Mouse (Mus musculus) limb, embryonic 10.5 days (tissue): ENCODE measurements around the gene Ndufaf3. TPM values are rescaled to one million over a fixed set of nuclear protein-coding genes. Genes with fewer than 3 reads are reported as not detected.
"Not testable (repeated sequence)": the region's sequence is repeated elsewhere in the genome, so short reads cannot be mapped to it uniquely, and the experiment has no call there.

Experiments used
- DNase-seq: peaks from one replicate; pipeline ENCODE4 v3.0.0-alpha.2; 2017; ENCODE audit warnings: low spot score
- H3K27ac ChIP-seq: fragments of 300-500 bp; sonication (generic); 2 replicates; pipeline ENCODE4 v1.5.1; 2016; ENCODE audit warnings: mild to moderate bottlenecking
- H3K27me3 ChIP-seq: fragments of 300-500 bp; sonication (generic); 2 replicates; pipeline ENCODE4 v1.6.1; 2016; ENCODE audit warnings: low read depth, mild to moderate bottlenecking; ENCODE audit not compliant: poor library complexity, severe bottlenecking
- H3K36me3 ChIP-seq: fragments of 300-500 bp; sonication (generic); 2 replicates; pipeline ENCODE4 v1.6.1; 2016; ENCODE audit warnings: mild to moderate bottlenecking, moderate library complexity
- H3K4me1 ChIP-seq: fragments of 300-500 bp; sonication (generic); 2 replicates; pipeline ENCODE4 v1.6.1; 2016
- H3K4me3 ChIP-seq: fragments of 300-500 bp; sonication (generic); 2 replicates; pipeline ENCODE4 v1.5.1; 2016; ENCODE audit warnings: mild to moderate bottlenecking, moderate library complexity
- H3K9me3 ChIP-seq: fragments of 300-500 bp; sonication (generic); replicated peaks from 2 replicates; pipeline ENCODE4 v1.6.1; 2016; ENCODE audit warnings: mild to moderate bottlenecking
- WGBS: fragments of 180-500 bp; shearing (Covaris S2); methylation state at CpG from one replicate; pipeline ENCODE4 v1.1.7; 2016; 5-methylcytosine and 5-hydroxymethylcytosine counted together
- polyA plus RNA-seq: library from polyadenylated mRNA; unstranded; fragments of >200 nt; fragmentation: Nextera tagmentation; extraction: Ambion mirVana; gene quantifications from 2 replicates; pipeline ENCODE4 v1.2.1, GENCODE M21; 2016

Ndufaf3 gene
- 46.2 and 49.3 TPM in 2 replicates for polyA plus RNA-seq

GRCm38 (mm10) chr9:108566815-108567776 is at the start of gene Ndufaf3:
Ndufaf3 (minus strand) TSS chr9:108567434.
- Histone ChIP-seq H3K36me3 (peaks cover 63% of the 10 kb centered on the region), H3K9me3 (no peaks in the 10 kb centered on the region), H3K4me1 (peaks cover 51% of the 10 kb centered on the region), H3K27ac (peak within 1 kb of the TSS; percentile 91), H3K27me3 (no peaks in the 10 kb centered on the region), H3K4me3 (peak within 1 kb of the TSS; percentile 62)
- peak; percentile 95 for DNase-seq
- WGBS = under 1% methylated on average over 73 of the region's 73 CpGs

DNA sequence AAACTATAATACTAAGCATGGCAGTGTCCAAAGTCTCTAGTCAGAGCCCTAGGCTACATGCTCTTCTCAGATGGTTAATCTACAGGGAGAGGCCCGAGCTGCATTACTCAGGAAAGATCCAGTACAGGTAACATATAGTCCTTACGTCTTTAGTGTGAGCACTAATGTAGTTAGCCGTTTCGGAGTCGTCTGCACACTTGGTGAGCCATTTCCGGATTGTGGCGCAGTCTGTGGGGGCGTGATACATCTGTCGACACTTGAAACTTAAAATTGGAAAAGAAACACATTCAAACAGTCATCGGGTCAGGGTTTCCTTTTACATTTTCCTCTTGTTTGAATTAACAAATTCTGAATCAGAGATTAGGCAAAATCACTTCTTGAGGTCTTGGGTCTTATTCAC is 44.3 kb upstream of the Ndufaf3 start:
- no peaks in the 10 kb centered on the region for H3K4me1 ChIP-seq
- no peaks in the 10 kb centered on the region for H3K9me3 ChIP-seq
- H3K36me3 ChIP-seq = peaks cover 100% of the 10 kb centered on the region
- no peak overlapping the region for H3K4me3 ChIP-seq
- no peak for DNase-seq
- no peaks in the 10 kb centered on the region for H3K27me3 ChIP-seq
- 95% methylated on average over 10 of the region's 10 CpGs for WGBS
- H3K27ac ChIP-seq = no peak overlapping the region

DNA sequence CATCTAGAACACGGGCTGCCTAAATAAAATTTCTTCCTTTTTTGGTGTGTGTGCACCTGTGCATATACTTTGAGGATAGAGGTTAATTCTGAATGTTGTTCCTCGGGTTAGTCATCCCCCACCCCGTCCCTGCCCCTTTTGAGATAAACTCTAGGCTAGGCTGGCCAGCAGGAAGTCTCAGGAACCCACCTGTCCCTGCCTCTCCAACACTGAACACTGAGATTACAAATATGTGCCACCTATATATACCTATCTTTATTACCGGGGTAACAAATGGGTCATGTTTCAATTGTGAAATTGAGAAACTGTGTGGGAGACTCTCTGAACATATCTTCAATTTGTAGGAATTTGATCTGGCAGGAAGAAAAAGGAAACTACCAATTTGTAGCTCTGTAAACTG is 41.7 kb upstream of the Ndufaf3 start:
- Histone ChIP-seq H3K36me3 (peaks cover 99% of the 10 kb centered on the region), H3K9me3 (no peaks in the 10 kb centered on the region), H3K4me1 (peaks cover 12% of the 10 kb centered on the region), H3K27ac (no peak overlapping the region), H3K4me3 (no peak overlapping the region), H3K27me3 (no peaks in the 10 kb centered on the region)
- no peak for DNase-seq
- 95% methylated on average over 4 of the region's 4 CpGs for WGBS

DNA sequence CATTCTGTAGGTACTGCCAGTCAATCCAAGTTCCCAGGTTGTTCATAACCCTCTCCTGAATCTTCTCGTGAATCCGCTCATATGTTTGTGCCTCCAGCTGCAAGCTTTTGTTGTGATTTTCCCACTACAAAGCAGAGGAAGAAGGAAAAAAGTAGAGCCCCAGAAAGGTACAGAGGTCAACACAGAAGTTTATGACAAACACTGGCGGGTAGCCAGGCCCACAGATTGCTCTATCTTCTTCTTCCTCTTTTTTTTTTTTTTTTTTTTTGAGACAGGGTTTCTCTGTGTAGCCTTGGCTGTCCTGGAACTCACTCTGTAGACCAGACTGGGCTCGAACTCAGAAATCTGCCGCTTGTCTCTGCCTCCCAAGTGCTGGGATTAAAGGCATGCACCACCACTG is 40.7 kb upstream of the Ndufaf3 start:
- not testable (repeated sequence) for H3K27ac ChIP-seq, DNase-seq, H3K9me3 ChIP-seq, H3K27me3 ChIP-seq, H3K4me3 ChIP-seq
- Histone ChIP-seq H3K36me3 (peaks cover 99% of the 10 kb centered on the region), H3K4me1 (peaks cover 12% of the 10 kb centered on the region)
- WGBS = 90% methylated on average over 5 of the region's 5 CpGs

DNA sequence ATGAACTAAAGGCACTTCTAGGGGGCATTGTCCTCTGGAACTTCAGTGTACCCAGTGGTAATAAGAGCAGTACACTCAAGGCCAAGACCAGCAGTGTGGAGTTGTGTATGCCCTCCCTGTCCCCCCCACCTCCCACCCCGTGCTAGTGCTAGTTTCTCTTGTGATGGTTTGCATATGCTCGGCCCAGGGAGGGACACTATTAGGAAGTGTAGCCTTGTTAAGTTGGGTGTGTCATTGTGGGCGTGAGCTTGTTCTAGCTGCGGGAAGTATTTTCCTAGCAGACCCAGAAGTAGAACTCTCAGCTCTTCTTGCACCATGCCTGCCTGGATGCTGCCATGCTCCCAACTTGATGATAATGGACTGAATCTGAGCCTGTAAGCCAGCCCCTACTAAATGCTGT is 34.8 kb upstream of the Ndufaf3 start:
- Histone ChIP-seq H3K4me1 (peaks cover 23% of the 10 kb centered on the region), H3K27me3 (peaks cover 3% of the 10 kb centered on the region; the same call in 1 of the 2 replicates), H3K27ac (no peak overlapping the region), H3K4me3 (no peak overlapping the region), H3K36me3 (peaks cover 53% of the 10 kb centered on the region), H3K9me3 (no peaks in the 10 kb centered on the region)
- DNase-seq = no peak
- WGBS = 82% methylated on average over 4 of the region's 4 CpGs

GRCm38 (mm10) chr9:108600011-108600410 is 32.8 kb upstream of the Ndufaf3 start:
- no peak for DNase-seq
- Histone ChIP-seq H3K9me3 (no peaks in the 10 kb centered on the region), H3K4me3 (no peak overlapping the region), H3K36me3 (peaks cover 35% of the 10 kb centered on the region), H3K4me1 (peaks cover 26% of the 10 kb centered on the region), H3K27me3 (peaks cover 13% of the 10 kb centered on the region), H3K27ac (no peak overlapping the region)
- WGBS = 66% methylated on average over 2 of the region's 2 CpGs

- H3K27me3 ChIP-seq = peaks cover 13% of the 10 kb centered on the region
- 78% methylated on average over 4 of the region's 4 CpGs for WGBS
- peaks cover 17% of the 10 kb centered on the region for H3K4me1 ChIP-seq
- H3K9me3 ChIP-seq = no peaks in the 10 kb centered on the region
- H3K36me3 ChIP-seq = peaks cover 25% of the 10 kb centered on the region
- no peak overlapping the region for H3K4me3 ChIP-seq
- no peak for DNase-seq
- H3K27ac ChIP-seq = no peak overlapping the region
Observed at GRCm38 (mm10) chr9:108599021-108599566, 31.9 kb upstream of the Ndufaf3 start.

GRCm38 (mm10) chr9:108596998-108597764 is 29.9 kb upstream of the Ndufaf3 start, which contains the start of gene P4htm:
P4htm (minus strand) TSS chr9:108597667.
- H3K4me3 ChIP-seq = peak within 1 kb of the TSS; percentile 84
- H3K27ac ChIP-seq = peak within 1 kb of the TSS; percentile 82
- peaks cover 13% of the 10 kb centered on the region for H3K27me3 ChIP-seq
- DNase-seq = peak; percentile 76
- H3K36me3 ChIP-seq = peaks cover 6% of the 10 kb centered on the region; the same call in 1 of the 2 replicates
- no peaks in the 10 kb centered on the region for H3K9me3 ChIP-seq
- peaks cover 15% of the 10 kb centered on the region for H3K4me1 ChIP-seq
- WGBS = 2% methylated on average over 69 of the region's 69 CpGs

DNA sequence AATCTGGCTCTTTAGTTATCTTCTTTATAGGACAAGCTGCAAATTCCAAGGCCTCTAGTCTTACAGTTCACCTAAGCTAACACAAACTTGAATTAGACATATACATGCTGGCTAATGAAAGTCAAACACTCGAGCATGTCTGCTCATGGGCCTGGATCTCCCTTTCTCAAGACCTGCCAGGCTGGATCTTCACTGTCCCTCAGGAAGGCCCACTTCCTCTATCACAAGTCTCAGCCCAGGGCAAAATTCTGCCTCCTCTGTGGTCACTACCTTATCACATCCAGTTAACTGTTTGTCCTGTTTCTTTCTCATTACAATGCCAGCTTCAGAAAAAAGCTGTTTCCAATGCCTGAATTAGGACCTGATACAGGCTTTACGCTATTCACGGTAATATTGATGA is 27.1 kb upstream of the Ndufaf3 start:
- peaks cover 13% of the 10 kb centered on the region for H3K27me3 ChIP-seq
- H3K4me3 ChIP-seq = no peak overlapping the region
- 88% methylated on average over 3 of the region's 3 CpGs for WGBS
- no peaks in the 10 kb centered on the region for H3K9me3 ChIP-seq
- DNase-seq = no peak
- peaks cover 21% of the 10 kb centered on the region for H3K4me1 ChIP-seq
- no peaks in the 10 kb centered on the region for H3K36me3 ChIP-seq
- H3K27ac ChIP-seq = no peak overlapping the region

DNA sequence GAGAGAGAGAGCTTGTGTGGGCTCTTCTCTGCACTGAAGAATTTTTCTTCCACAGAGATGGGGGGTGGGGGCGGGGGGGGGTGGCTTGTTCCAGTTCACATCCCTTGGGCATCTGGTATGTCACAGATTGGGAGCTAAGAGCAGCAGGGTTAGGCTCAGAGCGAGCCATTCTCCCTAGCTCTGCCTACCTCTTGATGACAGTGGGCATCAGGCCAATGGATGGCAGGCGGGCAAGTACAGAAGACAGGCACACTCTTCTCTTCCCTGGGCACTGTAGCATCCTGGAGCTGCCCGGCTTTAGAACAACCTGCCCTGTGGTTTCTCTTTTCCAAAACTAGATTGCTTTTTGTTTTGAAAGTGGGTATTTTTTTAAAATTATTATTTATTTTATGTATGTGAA is 24.2 kb upstream of the Ndufaf3 start:
- peaks cover 35% of the 10 kb centered on the region for H3K4me1 ChIP-seq

DNA sequence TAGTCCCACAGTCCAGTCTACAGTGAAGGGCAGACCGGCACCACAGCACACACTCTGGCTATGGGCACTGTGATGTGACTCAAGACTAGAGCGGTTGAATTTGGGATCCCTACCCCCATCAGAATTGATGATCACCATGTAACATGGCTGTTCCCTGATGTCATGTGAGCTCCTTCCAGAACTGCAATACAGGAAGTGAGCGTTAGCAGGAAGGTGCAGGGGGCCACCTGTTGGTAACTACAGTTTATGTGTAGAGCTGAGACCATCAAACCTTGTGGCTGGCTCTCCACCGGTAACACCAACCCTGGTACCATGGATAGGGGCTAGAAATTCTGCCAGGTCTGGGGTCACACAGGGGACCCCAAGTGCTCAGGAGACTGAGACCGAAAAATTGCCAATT is 22.0 kb upstream of the Ndufaf3 start:
- no peak for DNase-seq
- H3K36me3 ChIP-seq = no peaks in the 10 kb centered on the region
- H3K27me3 ChIP-seq = no peaks in the 10 kb centered on the region
- H3K27ac ChIP-seq = peak overlapping the region; percentile 50; the same call in 1 of the 2 replicates
- WGBS = 79% methylated on average over 5 of the region's 5 CpGs
- H3K4me1 ChIP-seq = peaks cover 36% of the 10 kb centered on the region
- no peaks in the 10 kb centered on the region for H3K9me3 ChIP-seq
- no peak overlapping the region for H3K4me3 ChIP-seq

More for the DNA sequence above, 24.2 kb upstream of the Ndufaf3 start:
- no peak overlapping the region for H3K27ac ChIP-seq
- H3K27me3 ChIP-seq = peaks cover 6% of the 10 kb centered on the region; the same call in 1 of the 2 replicates
- H3K4me3 ChIP-seq = no peak overlapping the region
- WGBS = 94% methylated on average over 4 of the region's 4 CpGs
- H3K9me3 ChIP-seq = no peaks in the 10 kb centered on the region
- H3K36me3 ChIP-seq = no peaks in the 10 kb centered on the region
- no peak for DNase-seq

- WGBS = 2% methylated on average over 14 of the region's 14 CpGs
- H3K4me1 ChIP-seq = peaks cover 36% of the 10 kb centered on the region
Observed at GRCm38 (mm10) chr9:108587571-108588180, 20.4 kb upstream of the Ndufaf3 start.

More at GRCm38 (mm10) chr9:108587571-108588180, 20.4 kb upstream of the Ndufaf3 start:
- Histone ChIP-seq H3K27ac (peak overlapping the region; percentile 85), H3K36me3 (no peaks in the 10 kb centered on the region), H3K27me3 (no peaks in the 10 kb centered on the region), H3K9me3 (no peaks in the 10 kb centered on the region), H3K4me3 (peak overlapping the region; percentile 37)
- peak; percentile 84 for DNase-seq
